Mouse (Mus musculus) testis, adult 2 months (tissue): ENCODE data around the gene Tprkb. TPM values are rescaled to one million over a fixed set of nuclear protein-coding genes. Genes with fewer than 3 reads are reported as not detected.
"Not testable (repeated sequence)": the region's sequence is repeated elsewhere in the genome, so short reads cannot be mapped to it uniquely, and the experiment has no call there.

Experiments
- H3K27ac ChIP-seq: fragments of 200-500 bp; 2 replicates; pipeline ENCODE4 v1.5.1; 2012; ENCODE audit warnings: low read depth, low read length; ENCODE audit not compliant: control insufficient read depth, insufficient read depth
- H3K27me3 ChIP-seq: fragments of 200-500 bp; 2 replicates; pipeline ENCODE4 v1.6.1; 2012; ENCODE audit warnings: mild to moderate bottlenecking, low read length, moderate library complexity; ENCODE audit not compliant: control insufficient read depth, insufficient read depth
- H3K36me3 ChIP-seq: fragments of 200-500 bp; 2 replicates; pipeline ENCODE4 v1.6.1; 2012; ENCODE audit warnings: mild to moderate bottlenecking, low read length; ENCODE audit not compliant: control insufficient read depth, insufficient read depth
- H3K4me1 ChIP-seq: fragments of 200-500 bp; 2 replicates; pipeline ENCODE4 v1.6.1; 2012; ENCODE audit warnings: low read length; ENCODE audit not compliant: control insufficient read depth, insufficient read depth
- H3K4me3 ChIP-seq: fragments of 200-500 bp; 2 replicates; pipeline ENCODE4 v1.5.1; 2012; ENCODE audit warnings: low read depth, mild to moderate bottlenecking, low read length, moderate library complexity, mixed read lengths; ENCODE audit not compliant: control insufficient read depth
- CTCF ChIP-seq: fragments of 200-500 bp; IDR thresholded peaks from 2 replicates; pipeline ENCODE4 v1.5.1; 2012; ENCODE audit warnings: low read depth, mild to moderate bottlenecking, inconsistent platforms, low read length, moderate library complexity; ENCODE audit not compliant: control insufficient read depth, insufficient read depth, insufficient replicate concordance
- POLR2A ChIP-seq: fragments of 200-500 bp; IDR thresholded peaks from 2 replicates; pipeline ENCODE4 v1.6.1; 2012; ENCODE audit warnings: low read depth, mild to moderate bottlenecking, inconsistent platforms, low read length, moderate library complexity; ENCODE audit not compliant: control insufficient read depth
- polyA plus RNA-seq: library from polyadenylated mRNA; depleted of rRNA; stranded (reverse); fragments of >200 nt; gene quantifications from 2 replicates; pipeline ENCODE4 v1.2.3, GENCODE M21; 2012

Tprkb gene
- polyA plus RNA-seq, 1 experiment, result 10.8 TPM

- peak overlapping the region; percentile 93; the same call in 1 of the 2 replicates for H3K4me3 ChIP-seq
- H3K4me1 ChIP-seq, result peaks cover 5% of the 10 kb centered on the region
- H3K36me3 ChIP-seq, result no peaks in the 10 kb centered on the region
- no peaks in the 10 kb centered on the region for H3K27me3 ChIP-seq
- TF ChIP-seq CTCF, result no peak
- TF ChIP-seq POLR2A, result no peak
- H3K27ac ChIP-seq, result peak overlapping the region; percentile 65; the same call in 1 of the 2 replicates
Measured at GRCm38 (mm10) chr6:85916596-85916995, 4.9 kb downstream of the Tprkb start.

- not testable (repeated sequence) for H3K36me3 ChIP-seq, H3K4me1 ChIP-seq, H3K27me3 ChIP-seq, H3K27ac ChIP-seq, H3K4me3 ChIP-seq
Measured at GRCm38 (mm10) chr6:85918341-85918740, 6.7 kb downstream of the Tprkb start.

GRCm38 (mm10) chr6:85919401-85919800 lies 7.7 kb downstream of the Tprkb start:
- Histone ChIP-seq H3K27me3 (no peaks in the 10 kb centered on the region), H3K27ac (no peak overlapping the region), H3K4me3 (no peak overlapping the region), H3K36me3 (no peaks in the 10 kb centered on the region), H3K4me1 (peaks cover 5% of the 10 kb centered on the region)
- TF ChIP-seq CTCF, result no peak
- TF ChIP-seq POLR2A, result no peak

- Histone ChIP-seq H3K36me3 (peaks cover 3% of the 10 kb centered on the region; the same call in 1 of the 2 replicates), H3K27ac (no peak overlapping the region), H3K4me3 (no peak overlapping the region), H3K4me1 (no peaks in the 10 kb centered on the region), H3K27me3 (no peaks in the 10 kb centered on the region)
- no peak for TF ChIP-seq CTCF
- no peak for TF ChIP-seq POLR2A
Measured at GRCm38 (mm10) chr6:85923643-85924042, 12.0 kb downstream of the Tprkb start.

- no peaks in the 10 kb centered on the region for H3K27me3 ChIP-seq
- TF ChIP-seq POLR2A (no peak), CTCF (no peak)
- peaks cover 3% of the 10 kb centered on the region; the same call in 1 of the 2 replicates for H3K36me3 ChIP-seq
- H3K4me1 ChIP-seq, result no peaks in the 10 kb centered on the region
- H3K27ac ChIP-seq, result no peak overlapping the region
- H3K4me3 ChIP-seq, result no peak overlapping the region
Measured at GRCm38 (mm10) chr6:85926709-85927108, 15.0 kb downstream of the Tprkb start.

- no peak for TF ChIP-seq CTCF
- TF ChIP-seq POLR2A, result no peak
- Histone ChIP-seq H3K4me3 (no peak overlapping the region), H3K27me3 (no peaks in the 10 kb centered on the region), H3K4me1 (no peaks in the 10 kb centered on the region), H3K36me3 (peaks cover 3% of the 10 kb centered on the region; the same call in 1 of the 2 replicates), H3K27ac (no peak overlapping the region)
Measured at GRCm38 (mm10) chr6:85927476-85928464, 16.1 kb downstream of the Tprkb start.

GRCm38 (mm10) chr6:85929312-85929711 lies 17.6 kb downstream of the Tprkb start:
- peaks cover 3% of the 10 kb centered on the region; the same call in 1 of the 2 replicates for H3K36me3 ChIP-seq
- no peaks in the 10 kb centered on the region for H3K4me1 ChIP-seq
- TF ChIP-seq CTCF (no peak), POLR2A (no peak)

More at GRCm38 (mm10) chr6:85929312-85929711, 17.6 kb downstream of the Tprkb start:
- Histone ChIP-seq H3K4me3 (no peak overlapping the region), H3K27me3 (no peaks in the 10 kb centered on the region), H3K27ac (no peak overlapping the region)
